Mouse (Mus musculus): ENCODE measurements around the gene 2700081O15Rik.

Gene 2700081O15Rik

DNA sequence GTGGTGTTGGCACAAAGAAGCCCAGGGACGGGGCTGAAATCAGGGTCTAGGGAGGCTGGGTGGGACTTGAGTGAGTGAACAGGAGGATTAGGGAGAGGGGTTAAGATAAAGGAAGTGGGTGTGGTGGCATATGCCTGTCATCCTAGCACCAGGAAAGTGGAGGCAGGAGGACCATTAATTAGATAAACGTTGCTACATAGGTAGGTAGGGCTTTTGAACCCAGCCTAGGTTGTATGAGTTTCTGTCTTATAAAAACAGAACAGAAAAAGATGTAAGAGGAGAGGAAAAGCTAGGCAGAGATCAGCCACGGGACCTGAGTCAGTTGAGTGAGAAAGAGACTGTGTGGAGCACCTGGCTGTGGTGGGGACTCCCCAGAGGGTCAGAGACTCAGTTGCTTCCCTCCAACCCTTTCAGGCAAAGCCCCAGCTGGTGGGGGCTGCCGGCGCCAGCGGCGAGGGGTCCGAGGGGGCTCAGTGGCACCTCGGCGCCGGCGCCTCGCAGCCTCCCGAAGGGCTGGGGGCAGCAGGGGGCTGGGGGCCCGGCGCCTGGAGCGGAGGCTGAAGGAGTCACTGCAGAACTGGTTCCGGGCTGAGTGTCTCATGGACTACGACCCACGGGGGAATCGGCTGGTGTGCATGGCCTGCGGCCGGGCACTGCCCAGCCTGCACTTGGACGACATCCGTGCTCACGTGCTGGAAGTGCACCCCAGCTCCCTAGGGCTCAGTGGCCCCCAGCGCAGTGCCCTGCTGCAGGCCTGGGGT lies 3.6 kb downstream of the 2700081O15Rik start:
- no peak for DNase-seq (ENCODE audit: low spot score in 2 of 2)

DNA sequence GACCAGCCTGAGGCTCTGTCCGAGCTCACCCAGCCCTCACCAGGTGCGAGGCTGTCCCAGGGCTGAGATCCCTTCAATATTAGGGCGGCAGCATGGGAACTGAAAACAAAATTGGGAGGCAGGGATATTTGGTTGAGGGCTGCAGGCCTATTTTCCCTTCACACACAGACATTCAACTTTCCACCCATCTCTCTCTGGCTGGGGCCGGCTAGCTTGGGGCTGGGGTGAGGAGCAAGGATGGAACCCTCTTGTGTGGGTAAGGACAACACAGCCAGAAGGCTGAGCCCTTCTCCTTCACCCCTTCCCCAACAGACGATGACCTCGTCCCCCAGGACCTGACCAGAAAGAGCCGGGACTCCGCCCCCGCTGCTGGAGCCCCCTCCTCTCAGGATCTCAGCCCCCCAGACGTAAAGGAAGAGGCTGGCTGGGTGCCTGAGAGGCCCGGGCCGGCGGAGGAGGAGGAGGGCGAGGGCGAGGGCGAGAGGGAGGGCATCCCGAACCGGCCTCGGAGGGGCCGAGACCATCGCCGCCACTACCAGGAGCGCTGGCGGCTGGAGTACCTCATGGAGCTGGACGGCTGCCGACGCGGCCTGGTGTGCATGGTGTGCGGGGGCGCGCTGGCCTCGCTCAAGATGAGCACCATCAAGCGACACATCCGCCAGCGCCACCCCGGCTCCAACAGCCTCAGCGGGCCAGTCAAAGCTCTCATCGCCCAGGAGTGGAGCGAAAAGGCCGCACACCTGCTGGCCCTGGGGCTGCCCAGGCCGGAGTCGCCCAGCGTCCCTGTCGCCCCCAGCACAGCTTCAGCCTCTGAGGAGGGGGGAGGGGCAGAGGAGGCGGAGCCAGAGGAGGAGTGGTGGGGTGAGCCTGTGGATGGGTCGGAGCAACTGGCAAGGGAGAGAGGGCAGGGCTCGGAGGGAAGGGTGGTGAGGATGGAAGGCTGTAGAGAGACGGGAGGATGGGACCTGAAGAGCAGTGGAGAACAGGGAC lies 4.5 kb downstream of the 2700081O15Rik start:
- DNase-seq (ENCODE audit: low spot score in 2 of 2), result no peak

GRCm38 (mm10) chr19:7422656-7423027 lies 5.2 kb downstream of the 2700081O15Rik start:
- no peak for DNase-seq (ENCODE audit: low spot score in 2 of 2)

GRCm38 (mm10) chr19:7423028-7423655 lies 5.7 kb downstream of the 2700081O15Rik start:
- peak; percentile 29 to 31 for DNase-seq (ENCODE audit: low spot score in 2 of 2)

DNA sequence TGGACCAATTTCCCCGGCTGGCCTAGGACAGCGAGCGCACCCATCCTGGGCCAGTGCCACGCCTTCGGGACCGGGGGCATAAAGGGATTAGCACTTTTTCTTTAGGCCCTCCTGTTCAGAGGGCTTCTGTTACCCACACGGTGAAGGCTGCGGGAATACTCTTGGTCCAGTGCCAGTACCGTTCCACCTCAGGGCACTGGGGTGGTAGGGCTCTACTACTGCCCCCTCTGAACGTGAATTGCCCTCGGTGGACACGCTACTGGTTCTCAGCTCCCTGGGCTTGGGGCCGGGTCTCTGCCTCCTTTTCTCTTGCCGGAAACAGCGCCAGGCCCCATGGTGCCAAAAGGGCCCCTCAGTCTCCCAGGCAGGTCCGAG lies 6.2 kb downstream of the 2700081O15Rik start:
- no peak for DNase-seq (ENCODE audit: low spot score in 2 of 2)

DNA sequence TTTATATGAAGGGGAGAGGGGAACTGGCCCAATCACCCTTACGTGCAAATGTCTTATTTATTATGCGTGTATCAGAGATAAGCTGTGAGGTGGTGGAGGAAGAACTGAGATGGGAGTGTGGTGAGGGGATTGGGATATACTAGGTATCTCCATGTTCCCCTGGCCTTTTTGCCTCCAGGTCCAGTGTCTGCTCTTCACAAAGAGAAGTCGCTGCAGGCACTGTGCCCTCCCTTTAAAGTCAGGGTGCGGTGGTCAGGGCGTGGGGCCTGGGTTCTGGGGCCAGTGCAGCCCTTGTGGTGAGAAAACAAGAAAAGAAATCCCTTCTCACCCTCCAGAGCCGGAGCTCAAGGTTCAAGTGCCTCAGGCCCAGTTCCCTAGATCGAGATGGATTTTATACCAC lies 6.7 kb downstream of the 2700081O15Rik start:
- no peak for DNase-seq (ENCODE audit: low spot score in 2 of 2)

DNA sequence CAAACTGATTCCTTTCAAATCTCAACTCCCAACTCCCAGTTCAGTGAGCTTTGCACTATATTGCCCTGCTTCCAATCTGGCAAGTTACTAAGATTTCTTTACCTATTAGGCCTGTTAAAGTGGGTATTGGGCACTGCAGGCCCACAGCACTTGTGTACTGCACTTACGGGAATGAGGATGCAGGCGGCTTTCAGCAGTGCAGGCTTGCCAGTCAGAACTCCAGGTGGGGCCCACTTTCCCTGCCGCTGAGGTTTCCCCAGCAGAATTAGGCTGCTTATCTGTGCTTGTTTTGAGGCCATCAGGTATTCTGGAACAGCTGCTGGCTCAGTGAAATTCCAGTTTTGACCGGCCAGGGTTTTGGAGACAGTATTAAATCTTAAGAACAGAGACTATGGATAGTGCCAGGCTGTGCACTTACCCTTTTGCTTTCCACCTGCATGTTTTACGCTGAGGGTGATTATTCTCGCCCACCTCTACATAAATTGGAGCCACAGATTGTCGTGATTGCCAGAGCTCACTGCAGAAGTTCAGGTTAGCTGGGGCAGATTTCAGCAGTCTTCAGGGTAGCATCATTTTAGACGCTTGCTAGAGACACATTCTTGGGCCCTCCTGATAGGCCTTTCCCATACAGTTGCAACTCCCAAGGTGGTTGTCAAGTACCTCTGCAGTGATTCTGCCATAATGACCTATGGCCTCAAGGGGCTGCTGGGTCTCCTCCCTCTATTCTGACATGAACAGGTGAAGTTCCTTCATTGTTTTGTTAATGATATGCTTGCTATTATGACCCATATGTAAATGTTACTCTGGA lies 7.4 kb downstream of the 2700081O15Rik start:
- DNase-seq (ENCODE audit: low spot score in 2 of 2), result no peak

DNA sequence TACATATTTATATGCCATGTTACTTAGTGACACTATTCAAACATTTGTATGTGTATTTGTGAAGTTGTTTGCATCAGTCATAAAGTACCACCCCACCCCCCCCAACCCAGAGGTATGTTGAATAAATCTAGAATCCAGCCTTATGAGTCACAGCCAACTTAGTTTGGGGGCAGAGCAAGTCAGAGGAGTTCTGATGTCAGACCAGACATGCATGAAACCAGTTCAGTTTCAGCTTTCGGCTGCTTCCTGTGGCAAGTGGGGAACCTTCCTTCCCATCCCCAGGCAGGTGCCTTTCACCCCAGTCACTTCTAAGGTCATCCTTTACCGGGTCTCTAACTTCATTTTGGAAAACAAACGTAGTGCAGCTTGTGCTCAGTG lies 8.0 kb downstream of the 2700081O15Rik start:
- DNase-seq (ENCODE audit: low spot score in 2 of 2), result no peak

DNA sequence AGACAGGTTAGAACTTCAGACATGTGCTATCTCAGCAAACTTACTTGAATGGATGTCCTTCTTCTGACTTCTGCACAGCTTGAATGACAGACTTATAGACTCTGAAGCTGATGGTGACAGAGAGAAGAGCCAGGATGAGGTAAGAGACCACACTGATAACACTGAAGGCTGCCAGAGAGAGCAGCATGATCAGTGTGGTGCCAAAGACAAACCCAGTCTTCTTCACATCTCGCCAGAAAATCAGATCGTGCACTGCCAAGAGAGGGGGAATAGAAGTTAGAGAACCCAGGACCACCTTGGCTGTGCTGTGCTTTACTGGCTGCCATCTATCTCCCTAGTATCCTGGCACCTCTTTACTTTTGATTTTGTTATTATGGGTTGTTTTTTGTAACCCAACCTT lies 17.5 kb downstream of the 2700081O15Rik start:
- no peak for DNase-seq (ENCODE audit: low spot score in 2 of 2)

DNA sequence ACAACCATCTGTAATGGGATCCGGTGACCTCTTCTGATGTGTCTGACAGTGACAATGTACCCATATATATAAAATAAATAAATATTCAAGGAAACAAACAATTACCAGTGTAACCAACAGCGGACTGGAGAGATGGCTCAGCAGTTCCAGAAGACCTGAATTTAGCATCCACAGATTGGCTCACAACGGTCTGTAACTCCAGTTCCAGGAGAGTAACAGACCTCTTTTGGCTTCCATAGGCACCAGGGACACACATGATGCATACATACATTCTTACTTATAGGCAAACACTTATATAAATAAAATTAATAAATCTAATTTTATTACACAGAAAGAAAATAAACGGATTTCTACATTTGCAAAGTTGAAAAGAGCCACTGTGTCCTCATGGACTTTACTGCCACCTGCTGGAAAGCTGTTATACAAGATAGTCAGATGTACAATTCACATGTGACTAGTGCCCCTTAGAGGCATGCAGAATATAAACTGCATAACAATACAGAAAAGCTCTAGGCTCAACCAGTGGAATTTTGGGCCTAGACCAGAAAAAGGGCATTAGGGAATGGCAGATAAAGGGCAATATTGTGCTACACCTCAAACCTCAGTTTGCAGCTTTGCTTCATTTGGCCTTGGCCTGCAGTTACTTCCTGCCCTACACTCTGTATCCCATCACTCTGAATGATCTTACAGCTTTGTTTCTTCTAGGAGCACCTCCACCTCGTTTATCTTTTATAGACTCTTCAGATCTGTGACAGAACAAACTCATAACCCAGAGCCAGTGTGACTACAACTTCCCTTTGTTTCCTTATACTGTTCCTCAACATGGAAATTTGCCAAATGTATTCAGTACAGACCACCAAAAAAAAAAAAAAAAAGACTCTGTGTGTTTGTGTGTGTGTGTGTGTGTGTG lies 18.9 kb downstream of the 2700081O15Rik start:
- peak; percentile 52 to 67 for DNase-seq (ENCODE audit: low spot score in 2 of 2)

GRCm38 (mm10) chr19:7438295-7438694 lies 20.9 kb downstream of the 2700081O15Rik start:
- peak in 1 of 2 experiments; percentile 16 for DNase-seq (ENCODE audit: low spot score in 2 of 2)

DNA sequence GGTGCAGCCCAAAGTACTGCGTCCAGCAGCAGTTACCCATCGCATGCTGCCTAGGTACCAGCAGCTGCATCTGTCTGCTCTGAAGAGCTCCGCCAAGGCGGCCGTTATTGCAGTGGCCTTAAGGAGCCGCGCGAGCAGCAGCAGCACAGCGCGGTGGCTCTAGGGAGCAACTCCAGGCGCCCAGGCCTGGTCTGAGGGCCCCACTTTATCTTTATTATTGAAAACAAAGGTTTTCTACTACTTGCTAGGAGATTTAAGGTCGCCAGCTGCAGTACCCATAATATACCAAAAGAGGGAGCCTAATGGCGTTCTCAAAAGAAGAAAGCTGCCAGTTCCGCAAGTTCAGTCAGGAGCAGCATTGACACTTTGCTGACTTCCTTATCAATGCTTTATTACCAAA lies 24.1 kb downstream of the 2700081O15Rik start:
- peak; percentile 36 to 44 for DNase-seq (ENCODE audit: low spot score in 2 of 2)

DNA sequence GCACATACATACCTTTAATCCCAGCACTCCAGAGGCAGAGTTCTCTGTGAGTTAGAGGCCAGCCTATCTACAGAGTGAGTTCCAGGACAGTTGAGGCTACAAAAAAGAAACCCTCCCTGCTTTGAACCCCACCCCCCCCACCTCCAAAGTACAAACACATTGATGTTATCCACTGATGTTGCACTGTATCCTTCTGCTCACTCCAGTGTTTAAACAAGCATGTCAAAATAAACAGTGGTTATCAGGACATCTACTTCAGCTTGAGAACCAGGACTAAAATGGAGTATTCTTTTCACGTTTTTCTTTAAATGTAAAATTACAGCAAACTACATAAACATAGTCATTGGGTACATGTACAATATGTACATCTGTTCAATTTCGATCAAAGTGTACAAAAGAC lies 27.7 kb downstream of the 2700081O15Rik start:
- no peak for DNase-seq (ENCODE audit: low spot score in 2 of 2)

- DNase-seq (ENCODE audit: low spot score in 2 of 2), result no peak
Observed at GRCm38 (mm10) chr19:7445596-7445995, 28.2 kb downstream of the 2700081O15Rik start.

GRCm38 (mm10) chr19:7456803-7457202 lies 39.4 kb downstream of the 2700081O15Rik start:
- DNase-seq (ENCODE audit: low spot score in 2 of 2), result no peak

DNA sequence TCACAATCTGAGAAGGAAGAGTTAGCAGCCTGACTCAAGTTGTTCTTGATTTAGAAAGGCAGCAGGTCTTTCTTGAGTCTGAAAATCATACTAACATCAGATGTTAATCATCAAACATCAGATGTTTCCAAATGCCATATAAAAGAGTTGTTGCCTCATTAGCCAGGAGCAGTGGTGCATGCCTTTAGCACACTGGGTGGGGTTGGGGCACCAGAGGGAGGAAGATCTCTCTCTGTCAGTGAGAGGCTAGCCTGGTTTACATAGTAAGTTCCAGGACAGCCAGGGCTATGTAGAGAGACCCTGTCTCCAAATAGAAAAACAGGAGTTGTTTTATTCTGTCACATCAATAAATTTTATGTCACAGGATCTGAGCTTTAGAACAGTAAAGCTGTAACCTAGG lies 41.5 kb downstream of the 2700081O15Rik start:
- DNase-seq (ENCODE audit: low spot score in 2 of 2), result no peak

DNA sequence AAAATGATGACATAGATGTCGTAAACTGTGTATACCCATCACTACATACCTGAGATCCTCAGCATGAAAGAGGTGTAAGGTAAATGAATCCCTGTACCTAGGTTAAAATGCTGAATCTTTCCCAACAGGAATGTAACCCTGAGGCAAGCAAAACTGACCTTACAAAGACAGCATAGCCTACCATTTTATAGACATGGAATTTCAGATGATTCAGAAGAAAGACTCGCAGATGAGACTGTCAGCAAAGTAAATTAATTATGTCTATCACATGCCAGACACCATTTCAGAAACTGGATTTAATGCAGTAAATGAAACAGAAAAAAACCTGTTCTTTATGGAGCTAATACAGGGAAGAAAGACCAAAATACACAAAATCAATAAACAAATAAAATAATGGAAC lies 41.9 kb downstream of the 2700081O15Rik start:
- no peak for DNase-seq (ENCODE audit: low spot score in 2 of 2)

DNA sequence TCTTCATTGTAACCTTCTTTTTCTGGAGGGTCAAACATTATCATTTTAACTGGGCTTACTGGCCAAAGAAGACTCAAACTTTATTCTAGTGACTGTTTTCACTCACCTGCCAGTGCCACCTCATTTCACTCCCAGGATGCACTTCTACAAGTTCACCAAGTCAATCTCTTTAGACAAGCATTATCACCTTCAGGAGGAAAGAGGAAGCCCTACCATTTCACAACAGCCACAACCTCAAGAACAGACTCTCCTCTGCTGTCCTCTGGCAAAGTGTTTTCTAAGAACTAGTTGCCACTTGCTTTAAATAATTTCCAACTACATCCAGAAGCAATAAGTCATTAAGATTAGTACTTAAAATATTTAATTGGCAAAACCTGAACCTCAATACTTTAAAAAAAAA lies 50.5 kb downstream of the 2700081O15Rik start:
- DNase-seq (ENCODE audit: low spot score in 2 of 2), result no peak

DNA sequence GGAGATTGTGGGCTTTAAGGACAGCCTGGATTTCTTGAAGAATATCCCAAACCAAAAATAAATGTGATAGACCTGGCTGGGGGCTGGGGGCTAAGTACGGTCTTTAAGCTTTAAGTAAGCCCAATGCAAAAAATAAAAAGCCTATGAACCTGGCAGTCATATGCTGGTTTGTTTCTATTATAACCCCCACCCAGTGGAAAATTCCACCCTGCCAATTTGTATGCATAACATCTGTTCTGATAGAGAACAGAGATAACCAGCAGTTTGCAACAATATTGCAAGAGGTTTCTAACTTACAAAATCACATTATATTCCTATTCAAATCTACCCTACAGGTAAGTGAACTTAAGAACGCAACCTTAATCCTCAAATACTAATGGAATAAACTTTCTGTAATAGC lies 53.2 kb downstream of the 2700081O15Rik start:
- DNase-seq (ENCODE audit: low spot score in 2 of 2), result no peak

Data from spleen, postnatal 36 days (tissue).